Mouse (Mus musculus) embryonic fibroblast, embryonic 13.5 days (primary cell): Measurements from ENCODE around the gene Ess2. TPM values are rescaled to one million over a fixed set of nuclear protein-coding genes. Genes with fewer than 3 reads are reported as not detected.

Experiments used
- H3K27ac ChIP-seq: 2 replicates; pipeline ENCODE4 v1.5.1; 2012; ENCODE audit warnings: low read length, control low read depth, inconsistent platforms; ENCODE audit not compliant: insufficient read depth
- H3K4me1 ChIP-seq: 2 replicates; pipeline ENCODE4 v1.6.1; 2011; ENCODE audit warnings: low read length; ENCODE audit not compliant: control insufficient read depth, insufficient read depth
- H3K4me3 ChIP-seq: 2 replicates; pipeline ENCODE4 v1.5.1; 2011; ENCODE audit warnings: mild to moderate bottlenecking, control low read depth, low read length; ENCODE audit not compliant: insufficient read depth
- CTCF ChIP-seq: IDR thresholded peaks from 2 replicates; pipeline ENCODE4 v1.5.1; 2011; ENCODE audit warnings: mild to moderate bottlenecking, control low read depth, low read length, moderate library complexity, borderline replicate concordance; ENCODE audit not compliant: insufficient read depth
- POLR2A ChIP-seq: IDR thresholded peaks from 2 replicates; pipeline ENCODE4 v1.6.1; 2011; ENCODE audit warnings: low read depth, mild to moderate bottlenecking, control low read depth, low read length, moderate library complexity
- polyA plus RNA-seq: library from polyadenylated mRNA; stranded (reverse); fragments of >200 nt; gene quantifications from 2 replicates; pipeline ENCODE4 v1.2.4, GENCODE M21; 2011; ENCODE audit warnings: low read depth; ENCODE audit not compliant: missing spikeins, insufficient read length

The Ess2 gene
- polyA plus RNA-seq, 1 experiment = 20.7 TPM

- H3K27ac ChIP-seq = peak overlapping the region; percentile 35
- H3K4me1 ChIP-seq = peaks cover 5% of the 10 kb centered on the region; the same call in 1 of the 2 replicates
- H3K4me3 ChIP-seq = peak overlapping the region; percentile 84
- no peak for TF ChIP-seq CTCF
- TF ChIP-seq POLR2A = no peak
Observed at GRCm38 (mm10) chr16:17922163-17922538, 11.0 kb upstream of the Ess2 start.

- Histone ChIP-seq H3K27ac (peak overlapping the region; percentile 39), H3K4me3 (peak overlapping the region; percentile 84), H3K4me1 (peaks cover 5% of the 10 kb centered on the region; the same call in 1 of the 2 replicates)
- TF ChIP-seq CTCF = no peak
- TF ChIP-seq POLR2A = peak; percentile 90
Observed at GRCm38 (mm10) chr16:17921325-17922162, 10.4 kb upstream of the Ess2 start.

- Histone ChIP-seq H3K4me3 (no peak overlapping the region), H3K27ac (no peak overlapping the region), H3K4me1 (peaks cover 5% of the 10 kb centered on the region; the same call in 1 of the 2 replicates)
- no peak for TF ChIP-seq CTCF
- no peak for TF ChIP-seq POLR2A
Observed at GRCm38 (mm10) chr16:17920586-17920985, 9.4 kb upstream of the Ess2 start.

- Histone ChIP-seq H3K27ac (no peak within 1 kb of the TSS), H3K4me1 (peaks cover 5% of the 10 kb centered on the region; the same call in 1 of the 2 replicates), H3K4me3 (peak within 1 kb of the TSS; percentile 16; the same call in 1 of the 2 replicates)
- TF ChIP-seq POLR2A (no peak), CTCF (no peak)
Observed at GRCm38 (mm10) chr16:17914307-17915249, 3.4 kb upstream of the Ess2 start, which contains the start of gene Gsc2. Gene Gsc2, minus strand, starts transcription at chr16:17915059.

- no peaks in the 10 kb centered on the region for H3K4me1 ChIP-seq
- TF ChIP-seq CTCF = no peak
- TF ChIP-seq POLR2A = no peak
- H3K4me3 ChIP-seq = no peak within 1 kb of the TSS
- no peak within 1 kb of the TSS for H3K27ac ChIP-seq
Observed at GRCm38 (mm10) chr16:17898462-17898861, 12.7 kb downstream of the Ess2 start, which contains the start of the genes Dgcr2 and Tssk2. Gene Dgcr2, minus strand, starts transcription at chr16:17898562. Gene Tssk2, plus strand, starts transcription at chr16:17898637.

- H3K4me1 ChIP-seq = no peaks in the 10 kb centered on the region
- no peak overlapping the region for H3K4me3 ChIP-seq
- no peak overlapping the region for H3K27ac ChIP-seq
- no peak for TF ChIP-seq POLR2A
- no peak for TF ChIP-seq CTCF
Observed at GRCm38 (mm10) chr16:17896091-17896490, 15.1 kb downstream of the Ess2 start.

- no peak within 1 kb of the TSS for H3K27ac ChIP-seq
- no peaks in the 10 kb centered on the region; the same call in 1 of the 2 replicates for H3K4me1 ChIP-seq
- TF ChIP-seq CTCF (no peak), POLR2A (no peak)
- H3K4me3 ChIP-seq = no peak within 1 kb of the TSS
Observed at GRCm38 (mm10) chr16:17893923-17894322, 17.2 kb downstream of the Ess2 start, which contains the start of gene Tssk1. Gene Tssk1, plus strand, starts transcription at chr16:17894223.

- TF ChIP-seq CTCF (no peak), POLR2A (no peak)
- H3K27ac ChIP-seq = no peak overlapping the region
- no peak overlapping the region for H3K4me3 ChIP-seq
- H3K4me1 ChIP-seq = no peaks in the 10 kb centered on the region; the same call in 1 of the 2 replicates
Observed at GRCm38 (mm10) chr16:17892606-17893005, 18.5 kb downstream of the Ess2 start.

GRCm38 (mm10) chr16:17891567-17891959 is 19.6 kb downstream of the Ess2 start, which contains the start of gene Gm20518:
Gene Gm20518, minus strand, starts transcription at chr16:17891671.
- H3K27ac ChIP-seq = peak within 1 kb of the TSS; percentile 57; the same call in 1 of the 2 replicates
- no peaks in the 10 kb centered on the region; the same call in 1 of the 2 replicates for H3K4me1 ChIP-seq
- peak within 1 kb of the TSS; percentile 81 for H3K4me3 ChIP-seq
- no peak for TF ChIP-seq CTCF
- peak; percentile 92 for TF ChIP-seq POLR2A
